Mouse (Mus musculus) liver, embryonic 14.5 days (tissue): ENCODE measurements around the gene Olfr1136.

Experiments
- CTCF ChIP-seq: IDR thresholded peaks from 2 replicates; pipeline ENCODE4 v1.5.1; 2016; ENCODE audit warnings: antibody characterized with exemption, low read depth, control low read depth
- EP300 ChIP-seq: IDR thresholded peaks from 2 replicates; pipeline ENCODE4 v1.6.1; 2016; ENCODE audit warnings: antibody characterized with exemption, low read depth

DNA sequence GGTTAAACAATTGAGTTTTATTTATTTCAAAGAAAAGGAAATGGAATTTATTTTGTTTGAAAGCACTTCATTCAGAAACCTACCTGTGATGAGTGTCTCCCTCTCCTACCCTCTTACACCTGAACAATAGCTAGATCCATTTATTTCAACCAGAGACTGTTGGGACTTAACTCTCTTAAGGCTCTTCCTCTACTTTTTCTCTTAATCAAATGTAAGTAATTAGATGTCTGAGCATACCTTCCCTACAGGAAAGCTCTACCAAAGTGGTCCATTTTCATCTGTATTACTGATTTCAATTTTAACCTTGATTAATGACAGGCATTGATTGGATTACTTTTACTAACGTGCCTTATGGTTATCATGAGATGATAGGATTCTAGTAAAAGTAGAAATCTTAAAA is 46.1 kb upstream of the Olfr1136 start, which contains the start of gene Olfr1138:
- TF ChIP-seq CTCF (no peak), EP300 (no peak)
